Mouse (Mus musculus): Measurements from ENCODE around the gene Cdc6.
"Not testable (repeated sequence)": the region's sequence is repeated elsewhere in the genome, so short reads cannot be mapped to it uniquely, and the experiment has no call there.

The Cdc6 gene

GRCm38 (mm10) chr11:98931513-98932292 is 24.1 kb downstream of the Cdc6 start:
- DNase-seq (ENCODE audit: low spot score in 2 of 2) = no peak

DNA sequence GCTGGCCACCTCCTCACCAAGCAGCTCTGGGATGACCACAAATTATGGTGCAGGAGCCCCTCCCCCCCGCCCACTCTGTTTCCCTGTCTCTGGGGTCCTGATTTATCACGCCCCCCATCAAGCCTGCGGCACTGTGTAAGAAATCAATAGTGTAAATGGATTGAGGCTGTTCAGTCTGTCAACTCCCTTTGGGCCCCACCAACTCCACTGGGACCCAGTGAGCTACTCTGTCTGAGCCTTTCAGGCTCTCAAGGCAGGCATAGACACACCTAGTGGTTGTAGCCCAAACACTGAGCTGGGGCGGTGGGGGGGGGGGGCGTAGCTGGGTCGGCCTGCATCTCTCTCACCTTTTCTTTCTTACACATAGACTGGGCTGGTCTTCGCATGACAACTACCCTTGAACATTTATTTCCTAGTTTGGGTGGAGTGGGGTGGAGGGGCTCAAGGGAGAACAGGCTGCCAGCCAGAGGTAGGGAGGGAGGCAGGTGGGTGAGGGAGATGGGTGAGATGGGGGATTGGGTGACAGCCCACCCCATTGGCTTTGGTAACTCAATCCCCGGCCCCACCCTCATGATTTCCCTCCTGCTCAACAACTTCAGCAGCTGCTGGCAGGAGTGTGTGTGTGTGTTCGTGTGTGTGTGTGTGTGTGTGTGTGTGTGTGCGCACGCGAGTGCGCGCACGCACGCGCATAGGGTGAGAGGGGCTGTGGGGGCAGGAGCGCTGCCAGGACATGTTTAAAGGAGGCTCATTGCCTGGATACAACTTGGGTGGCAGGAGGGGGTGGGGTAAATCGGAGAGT is 24.9 kb downstream of the Cdc6 start:
- no peak for DNase-seq (ENCODE audit: low spot score in 2 of 2)

- no peak for DNase-seq (ENCODE audit: low spot score in 2 of 2)
Measured at GRCm38 (mm10) chr11:98933151-98933550, 25.6 kb downstream of the Cdc6 start.

- DNase-seq (ENCODE audit: low spot score in 2 of 2) = not testable (repeated sequence)
Measured at GRCm38 (mm10) chr11:98933847-98934246, 26.2 kb downstream of the Cdc6 start.

DNA sequence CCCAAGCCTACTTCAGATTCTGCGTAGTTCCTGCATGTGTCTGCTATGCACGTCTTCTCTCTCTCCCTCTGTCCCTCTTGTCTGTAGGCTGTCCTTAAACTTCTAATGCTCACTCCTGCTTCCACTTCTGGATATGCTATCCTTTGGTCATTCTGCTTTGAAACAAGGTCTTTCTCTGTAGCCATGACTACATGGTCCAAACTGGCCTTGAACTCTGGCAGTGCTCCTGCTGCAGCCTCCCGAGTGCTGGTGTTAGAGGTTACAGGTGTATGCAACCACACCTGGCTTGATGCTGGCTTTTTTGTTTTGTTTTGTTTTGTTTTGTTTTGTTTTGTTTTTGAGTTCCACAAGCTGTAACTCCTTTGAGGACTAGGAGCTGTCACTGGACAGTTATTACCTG is 26.8 kb downstream of the Cdc6 start:
- DNase-seq (ENCODE audit: low spot score in 2 of 2) = no peak

DNA sequence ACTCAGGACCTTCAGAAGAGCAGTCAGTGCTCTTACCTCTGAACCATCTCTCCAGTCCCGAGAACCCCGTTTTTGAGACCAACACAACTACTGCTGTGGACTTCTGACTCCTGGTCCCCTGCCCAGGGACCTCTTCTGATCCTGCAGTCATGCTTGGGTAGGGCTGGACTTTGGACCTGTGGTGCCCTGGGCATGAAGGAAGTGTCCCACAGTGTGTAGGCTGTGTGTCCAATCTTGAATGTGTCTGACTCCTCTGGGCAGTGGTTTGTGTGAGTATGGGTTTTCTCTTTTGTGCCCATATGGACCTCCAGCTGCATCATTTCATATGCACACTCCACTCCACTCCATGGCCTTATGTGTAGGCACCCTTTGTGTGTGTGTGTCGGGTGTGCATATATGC is 27.5 kb downstream of the Cdc6 start:
- DNase-seq (ENCODE audit: low spot score in 2 of 2) = no peak

- DNase-seq (ENCODE audit: low spot score in 2 of 2) = no peak
Measured at GRCm38 (mm10) chr11:98936170-98936569, 28.6 kb downstream of the Cdc6 start.

DNA sequence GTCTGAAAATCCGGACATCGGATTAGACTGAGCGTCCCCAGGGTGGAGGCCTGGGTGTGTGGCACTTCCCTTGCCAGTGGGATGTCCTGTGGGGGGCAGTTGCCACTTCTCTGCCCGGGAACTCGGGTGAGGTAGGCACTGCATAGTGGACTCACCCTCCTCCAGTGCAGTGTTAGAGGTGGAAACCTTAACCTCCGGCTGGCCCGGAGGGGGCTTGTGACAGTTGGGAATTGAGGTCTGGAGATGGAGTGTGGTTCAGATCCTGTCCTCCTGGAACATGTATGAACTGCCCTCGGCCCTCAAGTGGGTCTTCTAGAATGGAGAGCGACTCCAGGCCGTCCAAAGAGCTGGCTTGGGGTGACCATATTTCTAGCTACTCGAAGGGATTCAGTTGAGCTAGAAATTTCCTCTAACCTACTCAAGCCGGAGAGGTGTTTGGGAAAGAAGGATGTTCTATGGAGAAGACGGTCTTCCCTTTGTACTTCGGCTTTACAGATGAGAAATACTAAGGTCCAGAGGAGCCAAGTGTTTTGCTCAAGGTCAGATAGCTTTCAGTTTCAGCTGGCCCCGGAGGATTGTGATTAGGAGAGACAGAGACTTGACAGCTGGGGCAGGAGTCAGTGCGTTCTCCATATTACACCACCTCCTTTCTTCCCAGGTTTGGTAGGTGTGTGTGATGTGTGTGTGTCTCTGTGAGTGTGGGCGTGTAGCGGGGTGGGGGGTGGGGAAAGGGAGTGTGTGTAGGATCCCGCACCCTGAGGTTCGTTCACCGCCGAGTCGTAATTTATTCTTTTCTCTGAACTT is 29.2 kb downstream of the Cdc6 start:
- no peak for DNase-seq (ENCODE audit: low spot score in 2 of 2)

DNA sequence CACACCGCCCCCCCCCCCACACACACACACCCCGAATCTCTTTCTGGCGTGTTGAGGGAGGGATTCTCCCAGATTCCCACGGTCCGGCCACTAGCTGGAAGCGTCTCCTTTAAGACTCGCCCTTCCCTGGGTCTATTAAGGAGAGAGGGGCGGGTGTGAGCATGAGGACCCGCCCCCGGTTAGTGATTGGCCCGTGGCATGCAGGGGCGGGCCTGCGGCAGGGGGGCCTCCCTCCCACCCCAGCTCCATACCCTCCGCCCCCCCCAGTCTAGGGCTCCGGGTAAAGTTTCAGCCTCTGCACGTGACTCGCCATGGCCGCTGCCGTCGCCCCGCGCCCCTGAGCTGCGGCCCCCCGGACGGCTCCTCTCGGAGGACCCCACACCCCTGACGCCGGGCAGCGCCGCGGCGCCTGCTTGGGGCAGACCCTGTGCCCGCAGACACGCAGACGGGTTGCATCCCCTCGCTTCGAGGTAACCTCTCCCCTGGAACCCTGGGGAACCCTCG is 29.9 kb downstream of the Cdc6 start:
- no peak for DNase-seq (ENCODE audit: low spot score in 2 of 2)

- DNase-seq (ENCODE audit: low spot score in 2 of 2) = no peak
Measured at GRCm38 (mm10) chr11:98937914-98938694, 30.5 kb downstream of the Cdc6 start.

DNA sequence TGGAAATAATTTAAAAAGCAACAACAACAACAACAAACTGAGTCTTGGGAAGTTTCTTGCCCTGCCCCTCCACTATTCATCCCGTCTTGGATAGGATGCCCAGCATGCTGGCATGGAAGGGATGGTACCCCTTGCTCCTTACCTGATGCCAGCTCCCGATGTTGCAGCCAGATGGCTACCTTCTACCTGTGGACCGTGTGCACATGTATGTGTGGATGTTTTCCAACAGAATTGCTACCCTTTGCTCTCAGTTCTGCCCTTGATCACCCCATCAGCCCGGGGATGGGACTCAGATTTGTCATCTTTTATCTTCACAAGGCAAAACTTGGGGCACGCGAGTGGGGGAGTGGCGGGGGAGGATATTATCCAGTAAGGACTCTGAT is 31.1 kb downstream of the Cdc6 start:
- DNase-seq (ENCODE audit: low spot score in 2 of 2) = no peak

GRCm38 (mm10) chr11:98939084-98939952 is 31.7 kb downstream of the Cdc6 start:
- no peak for DNase-seq (ENCODE audit: low spot score in 2 of 2)

DNA sequence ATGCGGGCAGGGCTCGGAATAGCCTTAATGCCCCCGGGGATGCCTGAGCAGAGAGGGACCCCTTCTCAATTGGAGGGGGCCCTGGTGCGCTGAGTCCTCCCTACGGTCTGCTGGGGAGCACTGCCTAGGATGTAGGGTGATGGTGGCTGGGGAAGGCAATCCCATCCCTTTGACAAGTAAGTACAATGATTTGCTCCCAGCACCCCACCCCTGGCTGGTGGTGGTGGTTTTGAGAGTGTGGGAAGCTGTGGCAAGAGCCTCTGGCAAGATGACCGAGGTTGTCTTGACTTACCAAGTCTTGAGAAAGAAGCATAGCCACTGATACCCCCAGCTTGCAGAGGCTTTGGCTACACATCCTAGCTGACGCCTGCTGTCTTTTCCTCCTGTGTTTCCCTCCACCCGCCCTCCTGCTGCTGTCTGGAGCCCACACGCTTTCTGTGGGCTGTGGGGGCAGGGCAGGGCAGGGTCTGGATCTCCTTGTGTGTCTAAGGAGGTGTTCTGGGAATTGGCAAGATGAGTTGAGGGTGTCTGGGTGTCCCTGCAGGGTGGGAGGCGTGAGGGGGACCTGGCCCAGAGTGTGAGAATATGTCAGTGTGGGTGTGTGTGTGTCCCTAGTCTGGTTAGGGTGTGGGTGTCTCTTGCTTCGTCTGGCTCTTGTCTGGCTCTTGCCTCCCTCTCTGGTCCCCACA is 32.5 kb downstream of the Cdc6 start:
- DNase-seq (ENCODE audit: low spot score in 2 of 2) = no peak

DNA sequence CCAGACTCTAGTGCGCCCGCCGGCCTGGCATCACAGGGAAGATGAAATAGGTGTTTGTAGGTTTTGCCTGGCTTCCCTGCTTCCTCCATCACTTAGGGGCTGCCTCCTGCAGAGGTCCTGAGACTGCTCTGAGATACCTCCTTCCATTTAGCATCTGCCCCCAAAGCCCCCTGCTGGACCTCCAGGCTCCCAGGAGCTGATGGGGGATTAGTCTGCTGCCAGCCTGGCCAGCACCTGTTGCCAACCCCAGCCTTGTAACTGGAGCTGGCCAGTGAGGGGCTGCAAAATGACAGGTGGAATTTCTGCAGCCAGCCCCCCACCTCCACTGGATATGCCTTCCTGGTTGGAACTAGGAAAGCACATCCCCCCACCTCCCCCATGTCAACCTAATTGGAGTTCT is 33.2 kb downstream of the Cdc6 start:
- DNase-seq (ENCODE audit: low spot score in 2 of 2) = no peak

DNA sequence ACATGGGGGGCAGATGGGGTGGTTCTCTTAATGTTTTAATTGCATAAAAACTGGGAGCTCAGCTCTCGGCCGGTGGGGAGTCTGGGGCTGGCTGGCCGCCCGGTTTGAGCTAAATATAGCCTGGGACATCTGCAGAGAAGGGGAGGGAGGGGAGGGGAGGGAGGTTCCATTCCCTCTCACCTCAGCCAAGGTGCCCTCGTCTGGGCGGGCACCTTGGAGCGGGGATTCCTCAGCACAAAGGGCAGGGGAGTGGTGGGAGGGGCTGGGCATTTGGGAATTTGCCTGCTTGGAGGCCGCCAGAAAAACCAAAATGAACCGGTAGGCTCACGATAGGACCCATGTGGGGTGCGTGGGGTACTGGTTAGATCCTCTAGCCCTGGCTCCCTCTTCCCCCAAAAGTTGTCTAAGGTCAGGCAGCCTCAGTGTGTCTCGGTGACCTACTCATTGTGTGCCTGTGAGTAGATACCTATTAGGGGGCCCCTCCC is 33.8 kb downstream of the Cdc6 start:
- no peak for DNase-seq (ENCODE audit: low spot score in 2 of 2)

- no peak for DNase-seq (ENCODE audit: low spot score in 2 of 2)
Measured at GRCm38 (mm10) chr11:98941826-98942550, 34.4 kb downstream of the Cdc6 start.

DNA sequence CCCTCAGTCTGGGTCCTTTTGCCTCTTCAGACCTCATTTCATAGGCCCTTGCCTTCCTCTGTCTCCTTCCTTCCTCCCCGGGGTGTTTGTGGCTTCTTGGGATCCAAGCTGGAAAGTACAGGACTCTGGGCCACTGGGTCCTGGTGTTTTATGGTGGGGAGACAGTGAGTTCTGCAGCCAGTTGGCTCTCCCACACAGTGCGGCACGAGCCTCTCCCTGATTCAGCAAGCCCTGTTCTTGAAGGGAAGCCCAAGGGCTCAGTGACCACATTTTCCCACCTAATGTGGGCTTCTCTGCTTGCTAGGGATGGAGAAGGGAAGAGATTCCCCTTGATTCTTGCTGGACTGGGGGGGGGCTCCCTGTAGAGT is 34.9 kb downstream of the Cdc6 start:
- DNase-seq (ENCODE audit: low spot score in 2 of 2) = no peak

DNA sequence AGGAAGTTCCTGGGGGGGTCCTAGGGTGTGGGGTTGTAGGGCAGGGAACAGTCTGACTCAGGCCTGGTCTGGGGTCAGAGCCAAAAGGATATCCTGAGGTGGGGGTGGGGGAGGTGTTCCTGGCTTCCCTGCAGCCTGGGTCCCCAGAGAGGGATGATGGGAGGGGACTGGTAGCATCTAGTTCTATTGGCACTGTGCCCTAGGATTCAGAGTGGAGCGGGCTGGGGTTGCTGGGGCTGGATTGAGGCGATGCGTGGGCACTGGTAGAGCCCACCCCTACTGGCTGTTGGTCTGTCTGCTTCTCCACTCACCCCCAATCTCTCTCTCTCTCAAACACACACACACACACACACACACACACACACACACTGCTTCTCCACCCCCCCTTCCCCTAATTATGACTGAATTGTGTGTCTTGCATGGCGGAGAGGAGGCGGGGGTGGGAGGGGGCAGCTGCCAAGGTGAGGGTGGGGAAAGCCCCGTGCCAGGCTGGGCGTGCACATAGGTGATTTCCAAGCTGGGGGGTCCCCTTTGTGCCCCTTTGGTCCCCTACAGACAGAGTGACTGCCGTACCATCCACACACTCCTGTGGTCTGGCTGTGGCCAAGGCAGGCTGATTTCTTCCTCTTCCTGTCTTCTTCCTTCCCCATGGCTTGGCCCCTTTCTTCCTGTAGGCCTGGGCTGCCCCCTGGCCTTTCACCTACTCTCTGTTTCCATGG is 35.5 kb downstream of the Cdc6 start:
- DNase-seq (ENCODE audit: low spot score in 2 of 2) = no peak
